Mouse (Mus musculus) testis, postnatal 10 days (tissue): Measurements from ENCODE around the gene Rfpl4b.
"Not testable (repeated sequence)": the region's sequence is repeated elsewhere in the genome, so short reads cannot be mapped to it uniquely, and the experiment has no call there.

Experiments used
- DNase-seq: peaks from one replicate; pipeline ENCODE4 v3.0.0; 2021; ENCODE audit warnings: low spot score

Gene Rfpl4b

GRCm38 (mm10) chr10:38821679-38822078, at the start of gene Rfpl4b:
TSS of gene Rfpl4b (minus strand) at chr10:38821779.
- no peak for DNase-seq

GRCm38 (mm10) chr10:38855186-38855585, 33.6 kb upstream of the Rfpl4b start:
- no peak for DNase-seq

GRCm38 (mm10) chr10:38850006-38850405, 28.4 kb upstream of the Rfpl4b start:
- DNase-seq = not testable (repeated sequence)

- peak; percentile 86 for DNase-seq
These were observed 27.4 kb upstream of the Rfpl4b start for GRCm38 (mm10) chr10:38848884-38849499.

- DNase-seq = no peak
These were observed 26.7 kb upstream of the Rfpl4b start for GRCm38 (mm10) chr10:38848231-38848630.

GRCm38 (mm10) chr10:38823741-38824140, 2.2 kb upstream of the Rfpl4b start:
- DNase-seq = no peak

GRCm38 (mm10) chr10:38806056-38806455, 15.5 kb downstream of the Rfpl4b start:
- DNase-seq = no peak

GRCm38 (mm10) chr10:38804047-38804446, 17.5 kb downstream of the Rfpl4b start:
- DNase-seq = no peak

GRCm38 (mm10) chr10:38803304-38803703, 18.3 kb downstream of the Rfpl4b start:
- DNase-seq = no peak

GRCm38 (mm10) chr10:38788612-38789011, 33.0 kb downstream of the Rfpl4b start:
- no peak for DNase-seq
